Mouse (Mus musculus) myocyte (in vitro differentiated cells): ENCODE data around the gene Ghrhr. TPM values are rescaled to one million over a fixed set of nuclear protein-coding genes. Genes with fewer than 3 reads are reported as not detected.

Source experiments
- H3K27me3 ChIP-seq: one replicate; pipeline ENCODE4 v1.6.1; 2011; ENCODE audit not compliant: control insufficient read depth, insufficient read depth, insufficient read length
- H3K36me3 ChIP-seq: one replicate; pipeline ENCODE4 v1.6.1; 2011; ENCODE audit not compliant: control insufficient read depth, insufficient read depth
- H3K4me2 ChIP-seq: one replicate; pipeline ENCODE4 v1.6.1; 2011; ENCODE audit warnings: low read depth, control low read depth
- H3K4me3 ChIP-seq: one replicate; pipeline ENCODE4 v1.5.1; 2011; ENCODE audit warnings: mild to moderate bottlenecking, control low read depth, moderate library complexity
- H3K79me2 ChIP-seq: one replicate; pipeline ENCODE4 v1.6.1; 2011; ENCODE audit not compliant: control insufficient read depth, insufficient read depth
- H3ac ChIP-seq: one replicate; pipeline ENCODE4 v1.6.1; 2011; ENCODE audit not compliant: control insufficient read depth, insufficient read length
- CEBPB ChIP-seq: IDR thresholded peaks from 2 replicates; pipeline ENCODE4 v1.6.1; 2011; ENCODE audit warnings: mild to moderate bottlenecking, moderate library complexity; ENCODE audit not compliant: poor library complexity, insufficient read depth, severe bottlenecking
- E2F4 ChIP-seq: IDR thresholded peaks from one replicate; pipeline ENCODE4 v1.6.1; 2011; ENCODE audit warnings: mild to moderate bottlenecking, control low read depth, moderate library complexity; ENCODE audit not compliant: insufficient read depth
- MAX ChIP-seq: IDR thresholded peaks from one replicate; pipeline ENCODE4 v1.6.1; 2011; ENCODE audit warnings: low read depth, mild to moderate bottlenecking, control low read depth
- MYOD1 ChIP-seq, 3 experiments: IDR thresholded peaks; one replicate each; pipeline ENCODE4 v1.6.1; 2011; ENCODE audit warnings: control low read depth in 2 of 3, low read depth in 2 of 3, mild to moderate bottlenecking in 2 of 3, moderate library complexity in 1 of 3; ENCODE audit not compliant: insufficient read length in 2 of 3, control insufficient read depth in 1 of 3
- MYOG ChIP-seq, 3 experiments: IDR thresholded peaks; one replicate each; pipeline ENCODE4 v1.6.1; 2011; ENCODE audit warnings: control low read depth in 2 of 3, low read depth in 2 of 3, mild to moderate bottlenecking in 2 of 3; ENCODE audit not compliant: insufficient read length in 2 of 3, control insufficient read depth in 1 of 3, insufficient read depth in 1 of 3
- POLR2A ChIP-seq: IDR thresholded peaks from one replicate; pipeline ENCODE4 v1.6.1; 2011; ENCODE audit warnings: low read depth, mild to moderate bottlenecking, control low read depth, moderate library complexity; ENCODE audit not compliant: insufficient read length
- POLR2AphosphoS2 ChIP-seq: IDR thresholded peaks from one replicate; pipeline ENCODE4 v1.6.1; 2011; ENCODE audit warnings: low read depth, control low read depth; ENCODE audit not compliant: insufficient read length
- REST ChIP-seq: IDR thresholded peaks from one replicate; pipeline ENCODE4 v1.6.1; 2011; ENCODE audit warnings: mild to moderate bottlenecking, control low read depth, moderate library complexity; ENCODE audit not compliant: insufficient read depth, insufficient read length
- SRF ChIP-seq: IDR thresholded peaks from one replicate; pipeline ENCODE4 v1.6.1; 2011; ENCODE audit warnings: low read depth; ENCODE audit not compliant: control insufficient read depth, insufficient read length
- TCF12 ChIP-seq: IDR thresholded peaks from one replicate; pipeline ENCODE4 v1.6.1; 2011; ENCODE audit warnings: mild to moderate bottlenecking, control low read depth; ENCODE audit not compliant: poor library complexity, insufficient read depth, severe bottlenecking
- TCF3 ChIP-seq: IDR thresholded peaks from one replicate; pipeline ENCODE4 v1.6.1; 2011; ENCODE audit warnings: low read depth, control low read depth; ENCODE audit not compliant: insufficient read length
- USF1 ChIP-seq: IDR thresholded peaks from one replicate; pipeline ENCODE4 v1.6.1; 2011; ENCODE audit warnings: low read depth, mild to moderate bottlenecking, control low read depth, moderate library complexity
- polyA plus RNA-seq: library from polyadenylated mRNA; unstranded; fragments of >200 nt; fragmentation: generic; extraction: Trizol; gene quantifications from one replicate; pipeline ENCODE4 v1.2.1, GENCODE M21; 2012; ENCODE audit warnings: missing spikeins

Ghrhr gene
- polyA plus RNA-seq, 1 experiment, result not detected

DNA sequence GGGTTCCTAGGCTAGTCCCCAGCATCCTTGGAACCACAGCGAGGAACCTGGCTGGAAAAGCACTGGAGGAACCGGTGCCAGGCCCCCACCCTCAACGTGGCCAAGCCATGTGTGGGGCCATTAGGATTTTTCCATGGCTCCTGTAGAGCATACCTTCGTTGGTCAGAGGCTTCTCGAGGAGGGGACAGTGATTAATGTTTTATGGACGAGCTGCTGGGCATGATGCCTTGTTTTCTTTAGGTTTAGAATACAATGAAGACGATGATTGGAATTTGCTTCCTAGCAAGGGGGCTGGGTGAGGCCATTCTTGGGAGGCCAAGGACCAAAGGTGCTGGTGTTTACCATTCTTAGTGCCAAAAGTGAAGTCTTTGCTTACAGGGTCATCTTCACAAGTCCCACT lies 24.4 kb upstream of the Ghrhr start:
- Histone ChIP-seq H3K79me2 (no peaks in the 10 kb centered on the region), H3K4me2 (no peak overlapping the region), H3K27me3 (no peaks in the 10 kb centered on the region), H3ac (no peak overlapping the region), H3K4me3 (no peak overlapping the region), H3K36me3 (no peaks in the 10 kb centered on the region)
- no peak for TF ChIP-seq SRF
- no peak for TF ChIP-seq MAX
- TF ChIP-seq USF1, result no peak
- TF ChIP-seq REST, result no peak
- no peak for TF ChIP-seq POLR2A
- TF ChIP-seq MYOD1 (IDR thresholded peaks at IDR 0.05; ENCODE audit: control insufficient read depth in 1 of 3, insufficient read length in 2 of 3, low read depth in 2 of 3), result no peak

GRCm38 (mm10) chr6:55353711-55354445 lies 22.2 kb upstream of the Ghrhr start:
- Histone ChIP-seq H3K4me3 (no peak overlapping the region), H3K79me2 (no peaks in the 10 kb centered on the region), H3K36me3 (no peaks in the 10 kb centered on the region), H3K4me2 (no peak overlapping the region), H3ac (no peak overlapping the region), H3K27me3 (no peaks in the 10 kb centered on the region)
- TF ChIP-seq TCF12, result no peak
- TF ChIP-seq POLR2A, result no peak
- peak in 1 of 3 experiments; percentile 10 for TF ChIP-seq MYOG (IDR thresholded peaks at IDR 0.05; ENCODE audit: control insufficient read depth in 1 of 3, insufficient read depth in 1 of 3, insufficient read length in 2 of 3, low read depth in 2 of 3)

DNA sequence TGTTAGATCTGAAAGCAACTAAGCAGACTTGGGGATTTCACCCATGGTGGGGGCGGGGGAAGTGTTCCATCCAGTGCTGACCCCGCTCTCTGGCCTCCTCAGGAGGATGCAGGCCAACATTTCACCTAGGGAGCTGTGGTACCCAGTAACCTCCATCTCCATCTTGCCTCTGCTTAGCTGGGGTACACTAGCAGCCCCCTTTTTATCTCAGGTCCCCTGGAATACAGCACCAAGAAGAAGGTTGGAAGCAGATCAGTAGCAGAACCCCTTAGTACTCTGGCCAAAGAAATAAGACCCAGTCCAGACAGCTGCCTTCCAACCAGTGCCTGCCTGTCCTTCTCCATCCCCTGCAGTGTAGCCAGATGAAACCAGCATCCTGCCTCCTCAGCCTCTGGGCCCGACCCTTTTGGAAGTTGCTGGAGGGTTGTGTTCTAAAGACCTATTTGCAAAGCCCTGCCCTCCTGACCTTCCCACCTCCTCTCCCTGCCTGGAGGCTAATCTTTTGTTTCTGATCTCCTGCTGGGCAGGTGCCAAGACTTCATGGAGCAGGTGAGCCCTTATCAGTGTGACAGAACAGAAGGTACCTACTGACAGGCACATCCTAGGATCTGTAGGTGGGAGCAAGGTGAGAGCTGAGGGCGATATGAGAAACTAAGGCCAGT lies 21.5 kb upstream of the Ghrhr start:
- TF ChIP-seq TCF3, result no peak
- no peak for TF ChIP-seq REST
- TF ChIP-seq USF1, result no peak
- TF ChIP-seq E2F4, result no peak
- TF ChIP-seq TCF12, result no peak
- no peak for TF ChIP-seq MYOG (IDR thresholded peaks at IDR 0.05; ENCODE audit: control insufficient read depth in 1 of 3, insufficient read depth in 1 of 3, insufficient read length in 2 of 3, low read depth in 2 of 3)
- no peak for TF ChIP-seq POLR2AphosphoS2
- Histone ChIP-seq H3K79me2 (no peaks in the 10 kb centered on the region), H3ac (no peak overlapping the region)

GRCm38 (mm10) chr6:55355575-55355974 lies 20.5 kb upstream of the Ghrhr start:
- no peak overlapping the region for H3K4me2 ChIP-seq
- TF ChIP-seq MYOD1 (IDR thresholded peaks at IDR 0.05; ENCODE audit: control insufficient read depth in 1 of 3, insufficient read length in 2 of 3, low read depth in 2 of 3) (no peak), SRF (no peak), E2F4 (no peak), MAX (no peak), REST (no peak), MYOG (IDR thresholded peaks at IDR 0.05; ENCODE audit: control insufficient read depth in 1 of 3, insufficient read depth in 1 of 3, insufficient read length in 2 of 3, low read depth in 2 of 3) (no peak), CEBPB (no peak), USF1 (no peak), POLR2AphosphoS2 (no peak), TCF3 (no peak), TCF12 (no peak)
- H3K36me3 ChIP-seq, result no peaks in the 10 kb centered on the region
- no peak overlapping the region for H3ac ChIP-seq
- H3K79me2 ChIP-seq, result no peaks in the 10 kb centered on the region
- no peaks in the 10 kb centered on the region for H3K27me3 ChIP-seq
- no peak overlapping the region for H3K4me3 ChIP-seq

More for the DNA sequence above, 21.5 kb upstream of the Ghrhr start:
- Histone ChIP-seq H3K36me3 (no peaks in the 10 kb centered on the region), H3K4me3 (no peak overlapping the region), H3K4me2 (no peak overlapping the region), H3K27me3 (no peaks in the 10 kb centered on the region)

GRCm38 (mm10) chr6:55356017-55356703 lies 19.9 kb upstream of the Ghrhr start:
- Histone ChIP-seq H3K27me3 (no peaks in the 10 kb centered on the region), H3K4me2 (no peak overlapping the region), H3K4me3 (no peak overlapping the region), H3K79me2 (no peaks in the 10 kb centered on the region), H3K36me3 (no peaks in the 10 kb centered on the region), H3ac (no peak overlapping the region)
- TF ChIP-seq CEBPB (no peak), MYOD1 (IDR thresholded peaks at IDR 0.05; ENCODE audit: control insufficient read depth in 1 of 3, insufficient read length in 2 of 3, low read depth in 2 of 3) (no peak), MYOG (IDR thresholded peaks at IDR 0.05; ENCODE audit: control insufficient read depth in 1 of 3, insufficient read depth in 1 of 3, insufficient read length in 2 of 3, low read depth in 2 of 3) (no peak), REST (no peak), TCF12 (no peak), SRF (no peak), POLR2AphosphoS2 (no peak)
